8 mouse cellular contexts compared by ENCODE assay signal in the genomic region with DNA sequence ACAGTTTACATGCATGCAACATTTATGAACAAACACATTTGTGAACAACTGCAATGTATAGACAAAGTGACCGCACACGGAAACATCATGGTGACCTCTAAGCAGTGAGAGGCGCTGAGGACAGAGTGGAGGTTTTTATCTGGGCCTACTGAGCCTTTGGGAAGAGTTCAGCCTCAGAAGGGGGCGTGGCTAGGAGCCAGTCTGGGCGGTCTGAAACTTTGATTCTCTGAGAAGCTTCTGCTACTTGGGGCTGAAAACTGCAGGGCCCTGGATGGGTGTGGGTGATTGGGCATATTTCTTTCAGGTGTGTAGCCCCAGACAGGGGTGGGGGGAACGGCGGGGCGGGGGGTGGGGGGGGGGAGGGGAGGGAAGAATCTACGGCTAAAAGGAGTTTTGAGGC. TPM values are rescaled to one million over a fixed set of nuclear protein-coding genes. Genes with fewer than 3 reads are reported as not detected.
DNase-seq lines count a peak whose midpoint lies in the region; ATAC-seq lines count a peak whose summit lies in the region.

No protein-coding gene starts in this region.

- 9% methylated on average over 7 of the region's 9 CpGs for WGBS in hindbrain, embryonic 13.5 days

- no peaks in the 10 kb centered on the region for H3K36me3 ChIP-seq in hindbrain, embryonic 13.5 days

- H3K27me3 ChIP-seq in hindbrain, embryonic 13.5 days = no peaks in the 10 kb centered on the region

- intact Hi-C loops in gastrocnemius, postnatal 14 days (cut with DNase I; ENCODE audit: low total_unique reads) = no loop called here

- no peaks in the 10 kb centered on the region for H3K9me3 ChIP-seq in hindbrain, embryonic 13.5 days

- ATAC-seq in hindbrain, embryonic 13.5 days (ENCODE audit: low FRiP score) = peak; percentile 16; the same call in 1 of the 2 replicates

- peak; percentile 34 for DNase-seq in gastrocnemius, postnatal 14 days
- DNase-seq in gastrocnemius, adult 18-20 months (ENCODE audit: low spot score) = no peak
- peak; percentile 85 for DNase-seq in ZHBTc4 (ENCODE audit: low read depth, low spot score)
- DNase-seq in lung, postnatal 36 days = peak; percentile 34
- DNase-seq in cerebellum, adult 11-12 months = no peak
- DNase-seq in frontal cortex, postnatal 14 days (ENCODE audit: low spot score in 2 of 2) = no peak
- no peak for DNase-seq in gastrocnemius, postnatal 4 days (ENCODE audit: low spot score in 2 of 2)

- no peak overlapping the region for H3K9ac ChIP-seq in hindbrain, embryonic 13.5 days

- H3K4me3 ChIP-seq in hindbrain, embryonic 13.5 days = no peak overlapping the region

- H3K4me1 ChIP-seq in hindbrain, embryonic 13.5 days (replicated peaks) = peaks cover 35% of the 10 kb centered on the region

- H3K4me2 ChIP-seq in hindbrain, embryonic 13.5 days = no peak overlapping the region

- H3K27ac ChIP-seq in hindbrain, embryonic 13.5 days = no peak overlapping the region

RNA-seq across cellular contexts. Expression of a gene that starts 14.5 kb away (rescaled TPM):
- 1 to 10 TPM; 3.1 to 3.7 TPM for total RNA-seq in gastrocnemius, postnatal 14 days (2021)
- total RNA-seq in gastrocnemius, adult 18-20 months (2021) = under 1 TPM; 0.17 to 0.32 TPM
- polyA plus RNA-seq in hindbrain, embryonic 13.5 days (2015; fragmentation: Nextera tagmentation; extraction: Ambion mirVana) = 7.3 and 7.8 TPM in 2 replicates
- 1 to 10 TPM; 6.3 to 7.5 TPM for total RNA-seq in gastrocnemius, postnatal 4 days (2021)

Comparison
In these comparisons a context has a peak if more than half of its experiments do, and no peak if none do; other contexts are left out.
1. DNase-seq: peak in gastrocnemius, postnatal 14 days (single experiment), ZHBTc4 (single experiment) and lung, postnatal 36 days (single experiment); none in gastrocnemius, adult 18-20 months (single experiment), cerebellum, adult 11-12 months (single experiment), frontal cortex, postnatal 14 days (0 of 2) and gastrocnemius, postnatal 4 days (0 of 2).